Mouse (Mus musculus): ENCODE data around the gene Kcnk7.

- TF ChIP-seq GATA1 (IDR thresholded peaks at IDR 0.05; ENCODE audit: borderline replicate concordance, low read length), result no peak
- no peak for TF ChIP-seq FLI1 (IDR thresholded peaks at IDR 0.05; ENCODE audit: low read length)
Observed at GRCm38 (mm10) chr19:5749476-5749875, 45.3 kb downstream of the Kcnk7 start.
